Mouse (Mus musculus): ENCODE measurements around the gene Rtl10.

Rtl10 gene

GRCm38 (mm10) chr16:18547891-18548290 is 49.2 kb downstream of the Rtl10 start:
- no peak for DNase-seq (ENCODE audit: low spot score)
